Comparison of ENCODE assay signal across 22 mouse cellular contexts in the genomic region with DNA sequence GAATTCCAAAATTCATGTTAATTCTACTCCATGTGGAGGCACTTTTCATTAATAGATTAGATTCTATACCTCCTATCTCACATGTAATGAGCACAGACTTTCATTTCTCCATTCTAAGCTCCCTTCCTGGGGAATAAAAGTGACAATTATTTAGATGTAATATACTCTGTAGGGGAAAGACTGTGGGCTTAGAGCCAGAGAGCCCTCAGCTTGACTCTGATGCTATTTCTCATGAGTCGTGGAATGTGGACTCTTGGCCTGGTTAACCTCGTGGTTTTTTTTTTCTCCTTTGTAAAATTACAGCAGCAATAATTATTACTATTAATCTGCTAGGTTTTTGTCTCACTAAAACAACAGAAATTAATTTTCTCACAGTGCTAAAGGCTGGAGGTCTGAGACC.
"Had no signal": no experiment of that assay in that cellular context is flagged by ENCODE, and none has a peak within 500 bp of the region (broad histone marks: within the 10 kb centered on the region; RNA-seq: fewer than 3 reads in every experiment).

No protein-coding gene starts in this region.

- H3K9ac ChIP-seq: forebrain, postnatal 0 days; heart, embryonic 13.5 days; heart, embryonic 15.5 days; hindbrain, embryonic 13.5 days; hindbrain, embryonic 15.5 days; limb, embryonic 13.5 days; limb, embryonic 15.5 days; liver, embryonic 12.5 days; liver, embryonic 14.5 days had no signal

- H3K4me2 ChIP-seq: heart, embryonic 11.5 days; heart, embryonic 13.5 days; heart, embryonic 15.5 days; hindbrain, embryonic 13.5 days; hindbrain, embryonic 15.5 days; limb, embryonic 13.5 days; limb, embryonic 15.5 days; liver, embryonic 12.5 days had no signal

- DNase-seq: forebrain, postnatal 0 days; gastrocnemius, postnatal 14 days; gastrocnemius, postnatal 36 days; heart, adult 11 months; heart, adult 2 months; heart, postnatal 14 days; heart, postnatal 36 days; kidney, adult 2 months; layer of hippocampus, adult 9-11 months; layer of hippocampus, postnatal 36 days; left cerebral cortex, postnatal 4 days had no signal

- H3K9me3 ChIP-seq: heart, embryonic 13.5 days; heart, embryonic 15.5 days; hindbrain, embryonic 13.5 days; hindbrain, embryonic 15.5 days; limb, embryonic 13.5 days; limb, embryonic 15.5 days; liver, embryonic 12.5 days had no signal

- H3K27ac ChIP-seq: heart, adult 2 months; heart, embryonic 13.5 days; heart, embryonic 15.5 days; hindbrain, embryonic 13.5 days; hindbrain, embryonic 15.5 days; hindbrain, postnatal 0 days; limb, embryonic 13.5 days; limb, embryonic 15.5 days; liver, embryonic 12.5 days; liver, embryonic 14.5 days had no signal

- H3K27me3 ChIP-seq: heart, embryonic 13.5 days; heart, embryonic 15.5 days; hindbrain, embryonic 13.5 days; hindbrain, embryonic 15.5 days; limb, embryonic 13.5 days; limb, embryonic 15.5 days; liver, embryonic 12.5 days had no signal

- ATAC-seq: forebrain, postnatal 0 days; hindbrain, postnatal 0 days; intestine, embryonic 16.5 days; liver, embryonic 12.5 days had no signal

- H3K36me3 ChIP-seq: heart, embryonic 13.5 days; heart, embryonic 15.5 days; hindbrain, embryonic 13.5 days; hindbrain, embryonic 15.5 days; limb, embryonic 13.5 days; limb, embryonic 15.5 days; liver, embryonic 12.5 days had no signal

- H3K4me1 ChIP-seq: heart, embryonic 13.5 days; heart, embryonic 15.5 days; hindbrain, embryonic 13.5 days; hindbrain, embryonic 15.5 days; limb, embryonic 13.5 days; limb, embryonic 15.5 days; liver, embryonic 12.5 days had no signal

- H3K4me3 ChIP-seq: heart, adult 2 months; heart, embryonic 13.5 days; heart, embryonic 15.5 days; hindbrain, embryonic 13.5 days; hindbrain, embryonic 15.5 days; limb, embryonic 13.5 days; limb, embryonic 15.5 days; liver, embryonic 12.5 days had no signal
